Mouse (Mus musculus) megakaryocyte, embryonic 14.5 days (primary cell): ENCODE measurements at regions not wholly inside any gene's neighbourhood (a gene's known extent, or its start where the extent isn't known, plus 50 kb on each side); places are given as distances from the start of the nearest gene placed in this dataset.

Experiments used
- FLI1 ChIP-seq: IDR thresholded peaks from 2 replicates; pipeline ENCODE4 v1.6.1; 2012; ENCODE audit warnings: low read length, inconsistent platforms, mixed read lengths
- GATA1 ChIP-seq: IDR thresholded peaks from 3 replicates; pipeline ENCODE4 v1.6.1; 2012; ENCODE audit warnings: mixed read lengths, low read length, inconsistent platforms, borderline replicate concordance

- TF ChIP-seq GATA1 (no peak), FLI1 (no peak)
These were observed 96.9 kb downstream of the Zfp36l1 start for GRCm38 (mm10) chr12:80015938-80016337.
